Mouse (Mus musculus) thymus, adult 2 months (tissue): ENCODE results near the gene Pde5a.

Experiments
- CTCF ChIP-seq: fragments of 200-500 bp; IDR thresholded peaks from 2 replicates; pipeline ENCODE4 v1.5.1; 2012; ENCODE audit warnings: mild to moderate bottlenecking, control low read depth, low read length, moderate library complexity, borderline replicate concordance; ENCODE audit not compliant: control insufficient read depth, poor library complexity, insufficient read depth; ENCODE audit errors: extremely low read depth
- POLR2A ChIP-seq: fragments of 200-500 bp; IDR thresholded peaks from 2 replicates; pipeline ENCODE4 v1.6.1; 2012; ENCODE audit warnings: mild to moderate bottlenecking, low read length, control low read depth, moderate library complexity; ENCODE audit not compliant: control insufficient read depth, poor library complexity, insufficient read depth; ENCODE audit errors: extremely low read depth

DNA sequence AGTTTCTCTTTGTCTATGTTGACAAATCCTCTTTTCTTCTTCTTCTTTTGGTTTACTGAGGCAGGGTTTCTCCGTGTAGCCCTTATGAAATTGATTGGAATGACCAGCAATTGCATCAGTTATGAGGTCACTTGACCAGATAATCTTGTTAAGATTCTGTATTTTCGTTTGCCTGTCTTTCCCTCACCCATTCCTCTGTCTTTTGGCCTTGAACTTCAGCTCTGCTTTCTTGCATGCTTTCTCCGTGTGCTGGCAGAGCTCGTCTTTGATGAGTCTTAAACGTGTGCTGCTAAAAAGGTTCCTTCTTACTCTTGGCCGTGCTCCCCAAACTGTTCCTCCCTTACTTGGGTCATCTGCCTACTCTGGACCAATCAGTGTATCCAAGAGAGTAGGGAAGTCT lies 5.6 kb downstream of the Pde5a start:
- TF ChIP-seq POLR2A (no peak), CTCF (no peak)
